Comparison of ENCODE assay signal across 20 mouse cellular contexts in the genomic region with DNA sequence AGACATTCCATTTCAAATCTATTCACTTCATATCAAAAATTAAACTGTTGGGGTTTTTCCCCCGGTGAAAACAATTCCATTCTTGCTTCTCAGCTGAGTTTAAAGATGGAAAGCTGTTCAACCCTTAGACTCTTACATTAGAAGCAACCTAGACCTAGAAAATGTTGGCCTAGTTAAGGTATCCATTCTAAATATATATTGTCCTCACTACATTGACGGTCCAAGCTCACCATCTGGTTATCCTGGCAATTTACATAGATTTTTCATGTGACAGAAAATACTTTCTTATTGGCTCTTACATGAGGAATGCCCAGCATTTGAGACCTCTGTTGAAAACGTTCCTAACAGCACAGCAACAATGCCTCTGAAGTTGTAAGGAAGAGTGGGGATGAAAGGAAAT.
"Had no signal": no experiment of that assay in that cellular context is flagged by ENCODE, and none has a peak within 500 bp of the region (broad histone marks: within the 10 kb centered on the region; RNA-seq: fewer than 3 reads in every experiment).

No protein-coding gene starts in this region.

- DNase-seq: kidney, adult 11 months; kidney, adult 8-10 months; kidney, postnatal 10 days; kidney, postnatal 36 days; left cerebral cortex, postnatal 4 days; liver, postnatal 0 days; lung, embryonic 14.5 days; midbrain, embryonic 14.5 days; right cerebral cortex, adult 18-20 months; right cerebral cortex, postnatal 14 days; right cerebral cortex, postnatal 4 days; thymus, postnatal 25 days had no signal

- H3K4me1 ChIP-seq: kidney, embryonic 15.5 days; limb, embryonic 12.5 days; limb, embryonic 15.5 days had no signal

- H3K27me3 ChIP-seq: kidney, embryonic 15.5 days; limb, embryonic 12.5 days; limb, embryonic 15.5 days had no signal

- ATAC-seq: liver, postnatal 0 days; lung, postnatal 0 days had no signal

- H3K36me3 ChIP-seq: kidney, embryonic 15.5 days; limb, embryonic 12.5 days; limb, embryonic 15.5 days had no signal

- H3K9ac ChIP-seq: kidney, embryonic 15.5 days; limb, embryonic 12.5 days; limb, embryonic 15.5 days; liver, embryonic 14.5 days; liver, postnatal 0 days; lung, embryonic 14.5 days had no signal

- H3K9me3 ChIP-seq: kidney, embryonic 15.5 days; limb, embryonic 12.5 days; limb, embryonic 15.5 days had no signal

- H3K4me3 ChIP-seq: kidney, embryonic 15.5 days; limb, embryonic 12.5 days; limb, embryonic 15.5 days had no signal

- H3K4me2 ChIP-seq: kidney, embryonic 15.5 days; limb, embryonic 12.5 days; limb, embryonic 15.5 days; liver, embryonic 11.5 days; lung, embryonic 14.5 days had no signal

- H3K27ac ChIP-seq: kidney, embryonic 15.5 days; limb, embryonic 12.5 days; limb, embryonic 15.5 days; liver, embryonic 14.5 days; macrophage; stomach, postnatal 0 days had no signal
